10 mouse cellular contexts compared by ENCODE assay signal in genomic region chr7:4178438-4178837, GRCm38 (mm10). TPM values are rescaled to one million over a fixed set of nuclear protein-coding genes. Genes with fewer than 3 reads are reported as not detected.
DNase-seq lines count a peak whose midpoint lies in the region; ATAC-seq and TF ChIP-seq lines count a peak whose summit lies in the region.
"Had no signal": no experiment of that assay in that cellular context is flagged by ENCODE, and none has a peak within 500 bp of the region (broad histone marks: within the 10 kb centered on the region; RNA-seq: fewer than 3 reads in every experiment).

No protein-coding gene starts in this region.

- ATAC-seq in heart, embryonic 12.5 days (ENCODE audit: insufficient number of reproducible peaks, low FRiP score) = no peak
- no peak for ATAC-seq in limb, embryonic 14.5 days (ENCODE audit: low FRiP score, low read depth)

- WGBS in heart, embryonic 12.5 days = 40% methylated on average over 3 of the region's 3 CpGs
- 33% methylated on average over 3 of the region's 3 CpGs for WGBS in limb, embryonic 14.5 days

- no peak overlapping the region for H3K27ac ChIP-seq in heart, embryonic 12.5 days (ENCODE audit: poor library complexity, severe bottlenecking)
- no peak overlapping the region for H3K27ac ChIP-seq in limb, embryonic 14.5 days (replicated peaks; ENCODE audit: low read depth, low read length)
- H3K27ac ChIP-seq: limb, embryonic 13.5 days had no signal

- TF ChIP-seq POLR2A in limb, embryonic 14.5 days (IDR thresholded peaks at IDR 0.05; ENCODE audit: borderline replicate concordance, extremely low read depth, insufficient read depth, insufficient read length) = no peak

- H3K27me3 ChIP-seq in heart, embryonic 12.5 days (replicated peaks) = no peaks in the 10 kb centered on the region
- H3K27me3 ChIP-seq in limb, embryonic 14.5 days (ENCODE audit: control insufficient read depth, insufficient read depth, low read length) = no peaks in the 10 kb centered on the region
- H3K27me3 ChIP-seq: limb, embryonic 13.5 days had no signal

- H3K4me2 ChIP-seq in heart, embryonic 12.5 days = no peak overlapping the region
- no peak overlapping the region for H3K4me2 ChIP-seq in limb, embryonic 14.5 days (replicated peaks; ENCODE audit: low read depth, low read length, severe bottlenecking)
- H3K4me2 ChIP-seq: limb, embryonic 13.5 days had no signal

- peak; percentile 23 to 71 for DNase-seq in heart, adult 18-20 months
- peak; percentile 32 for DNase-seq in A20 (ENCODE audit: low read depth, low spot score)
- DNase-seq in c-Kit-positive CD71-positive TER-119-negative erythroid progenitor cells, embryonic 14.5 days (ENCODE audit: low read depth) = peak; percentile 34
- peak; percentile 57 for DNase-seq in limb, embryonic 14.5 days (ENCODE audit: low spot score)
- DNase-seq in layer of hippocampus, adult 11-12 months (ENCODE audit: low spot score) = no peak
- no peak for DNase-seq in layer of hippocampus, adult 8-10 months (ENCODE audit: low spot score in 2 of 2)
- DNase-seq in thymus, postnatal 25 days = no peak

- no peak overlapping the region for H3K9ac ChIP-seq in heart, embryonic 12.5 days
- H3K9ac ChIP-seq in limb, embryonic 14.5 days (ENCODE audit: low read depth, low read length, severe bottlenecking) = no peak overlapping the region
- H3K9ac ChIP-seq: limb, embryonic 13.5 days had no signal

- no peaks in the 10 kb centered on the region for H3K36me3 ChIP-seq in heart, embryonic 12.5 days
- no peaks in the 10 kb centered on the region for H3K36me3 ChIP-seq in limb, embryonic 14.5 days (ENCODE audit: control insufficient read depth, insufficient read depth, low read length)
- H3K36me3 ChIP-seq: limb, embryonic 13.5 days had no signal

- no peak overlapping the region for H3K4me3 ChIP-seq in heart, embryonic 12.5 days
- no peak overlapping the region for H3K4me3 ChIP-seq in limb, embryonic 14.5 days (replicated peaks; ENCODE audit: low read length)
- H3K4me3 ChIP-seq: erythroblast, embryonic 14.5 days; limb, embryonic 13.5 days had no signal

- H3K4me1 ChIP-seq in heart, embryonic 12.5 days (replicated peaks) = no peaks in the 10 kb centered on the region
- H3K4me1 ChIP-seq in limb, embryonic 14.5 days (ENCODE audit: control insufficient read depth, insufficient read depth, low read length) = no peaks in the 10 kb centered on the region
- H3K4me1 ChIP-seq: limb, embryonic 13.5 days had no signal

- no peaks in the 10 kb centered on the region for H3K9me3 ChIP-seq in heart, embryonic 12.5 days (replicated peaks)
- H3K9me3 ChIP-seq in limb, embryonic 14.5 days (ENCODE audit: control insufficient read depth, low read length) = no peaks in the 10 kb centered on the region
- H3K9me3 ChIP-seq: limb, embryonic 13.5 days had no signal

RNA-seq across cellular contexts. Expression of gene Cdc42ep5, which starts 13.8 kb away (rescaled TPM):
- total RNA-seq in heart, adult 18-20 months (2021) = 1 to 10 TPM; 4.1 to 4.6 TPM
- polyA plus RNA-seq in heart, embryonic 12.5 days (2016; fragmentation: Nextera tagmentation; extraction: Ambion mirVana) = 25.2 and 30.1 TPM in 2 replicates
- 79.3 and 96.0 TPM in 2 replicates for polyA plus RNA-seq in limb, embryonic 14.5 days (2012; rRNA removed)
- polyA plus RNA-seq in limb, embryonic 14.5 days (2014; fragmentation: Nextera tagmentation; extraction: Ambion mirVana) = 83.2 and 89.0 TPM in 2 replicates
- 1 to 10 TPM in 2 of 4 experiments, under 1 TPM in 1, not detected in 1; 0.89 to 1.3 (median 1.1) TPM for total RNA-seq in layer of hippocampus, adult 8-10 months (2022)

RNA-seq across cellular contexts. Expression of gene Leng9, which starts 28.3 kb away (rescaled TPM):
- total RNA-seq in heart, adult 18-20 months (2021) = 1 to 10 TPM; 2.6 TPM
- polyA plus RNA-seq in heart, embryonic 12.5 days (2016; fragmentation: Nextera tagmentation; extraction: Ambion mirVana) = 2.3 and 2.5 TPM in 2 replicates
- polyA plus RNA-seq in limb, embryonic 14.5 days (2012; rRNA removed) = 3.6 and 3.9 TPM in 2 replicates
- polyA plus RNA-seq in limb, embryonic 14.5 days (2014; fragmentation: Nextera tagmentation; extraction: Ambion mirVana) = 3.4 and 3.9 TPM in 2 replicates
- total RNA-seq in layer of hippocampus, adult 8-10 months (2022) = 1 to 10 TPM; 5.1 to 6.8 (median 5.7) TPM

RNA-seq across cellular contexts. Expression of gene Leng8, which starts 41.6 kb away (rescaled TPM):
- total RNA-seq in heart, adult 18-20 months (2021) = 10 to 100 TPM; 21.2 to 31.9 TPM
- polyA plus RNA-seq in heart, embryonic 12.5 days (2016; fragmentation: Nextera tagmentation; extraction: Ambion mirVana) = 77.6 and 79.2 TPM in 2 replicates
- polyA plus RNA-seq in limb, embryonic 14.5 days (2012; rRNA removed) = 365 and 505 TPM in 2 replicates
- polyA plus RNA-seq in limb, embryonic 14.5 days (2014; fragmentation: Nextera tagmentation; extraction: Ambion mirVana) = 45.8 and 53.6 TPM in 2 replicates
- 100 to 1,000 TPM; 173 to 209 (median 190) TPM for total RNA-seq in layer of hippocampus, adult 8-10 months (2022)

RNA-seq across cellular contexts. Expression of gene Lilra5, which starts 59.1 kb away (rescaled TPM):
- 1 to 10 TPM in 1 of 2 experiments, under 1 TPM in 1; 0.69 to 1.3 TPM for total RNA-seq in heart, adult 18-20 months (2021)
- polyA plus RNA-seq in heart, embryonic 12.5 days (2016; fragmentation: Nextera tagmentation; extraction: Ambion mirVana) = 0.08 TPM in 1 of 2 replicates, not detected in the other
- polyA plus RNA-seq in limb, embryonic 14.5 days (2012; rRNA removed) = 0.06 TPM in 1 of 2 replicates, not detected in the other
- polyA plus RNA-seq in limb, embryonic 14.5 days (2014; fragmentation: Nextera tagmentation; extraction: Ambion mirVana) = 0.10 TPM in 1 of 2 replicates, not detected in the other
- total RNA-seq in layer of hippocampus, adult 8-10 months (2022) = under 1 TPM in 1 of 4 experiments, not detected in 3; 0.50 TPM
- polyA plus RNA-seq: erythroblast, embryonic 14.5 days had no signal

RNA-seq across cellular contexts. Expression of gene Ttyh1, which starts 59.2 kb away (rescaled TPM):
- total RNA-seq in heart, adult 18-20 months (2021) = under 1 TPM; 0.69 to 0.92 TPM
- 0.65 and 0.97 TPM in 2 replicates for polyA plus RNA-seq in heart, embryonic 12.5 days (2016; fragmentation: Nextera tagmentation; extraction: Ambion mirVana)
- polyA plus RNA-seq in limb, embryonic 14.5 days (2012; rRNA removed) = 4.4 and 4.8 TPM in 2 replicates
- 1.9 and 2.6 TPM in 2 replicates for polyA plus RNA-seq in limb, embryonic 14.5 days (2014; fragmentation: Nextera tagmentation; extraction: Ambion mirVana)
- total RNA-seq in layer of hippocampus, adult 8-10 months (2022) = 100 to 1,000 TPM; 459 to 552 (median 528) TPM
- polyA plus RNA-seq: erythroblast, embryonic 14.5 days had no signal

Comparison
In these comparisons a context has a peak if more than half of its experiments do, and no peak if none do; other contexts are left out.
1. DNase-seq: peak in heart, adult 18-20 months (2 of 2), A20 (single experiment), c-Kit-positive CD71-positive TER-119-negative erythroid progenitor cells, embryonic 14.5 days (single experiment) and limb, embryonic 14.5 days (single experiment); none in layer of hippocampus, adult 11-12 months (single experiment), layer of hippocampus, adult 8-10 months (0 of 2) and thymus, postnatal 25 days (single experiment).
2. RNA of gene Leng8, which starts 41.6 kb away (total RNA-seq): 173 to 209 TPM in layer of hippocampus, adult 8-10 months; 21.2 to 31.9 TPM in heart, adult 18-20 months; every median in the first group is over 4 times any median in the second.